Mouse (Mus musculus) liver, adult 2 months (tissue): Measurements from ENCODE around the gene Txn2.

ENCODE experiments used
- CTCF ChIP-seq: fragments of 200-500 bp; IDR thresholded peaks from 2 replicates; pipeline ENCODE4 v1.5.1; 2011; ENCODE audit warnings: low read depth, low read length, control low read depth
- POLR2A ChIP-seq: fragments of 200-500 bp; IDR thresholded peaks from 2 replicates; pipeline ENCODE4 v1.6.1; 2011; ENCODE audit warnings: low read length, control low read depth; ENCODE audit not compliant: insufficient read depth; ENCODE audit errors: extremely low read depth

DNA sequence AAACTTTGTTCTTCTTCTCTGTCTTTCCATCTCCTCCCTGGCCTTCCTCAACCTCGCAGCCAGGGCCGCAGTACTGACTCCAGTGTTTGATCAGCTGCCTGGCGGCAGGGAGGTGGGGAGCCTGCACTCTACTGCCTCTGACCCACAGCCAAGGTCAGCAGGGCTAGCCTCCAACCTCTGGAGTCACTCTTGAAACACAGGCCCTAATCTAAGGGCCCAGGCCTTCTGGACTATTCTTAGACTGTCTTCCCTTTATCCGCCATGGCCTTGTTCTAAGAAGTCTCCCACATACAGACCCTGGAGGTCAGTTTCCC is 45.2 kb downstream of the Txn2 start:
- TF ChIP-seq CTCF = no peak
- no peak for TF ChIP-seq POLR2A
